Mouse (Mus musculus) embryonic facial prominence, embryonic 14.5 days (tissue): ENCODE measurements around the gene Lamtor2. TPM values are rescaled to one million over a fixed set of nuclear protein-coding genes. Genes with fewer than 3 reads are reported as not detected.

Experiments used
- ATAC-seq: fragments of 200-750 bp; cut with Nextera tagmentation; 2 replicates; pipeline ENCODE4 v1.8.0; 2017; ENCODE audit warnings: low read depth, moderate number of reproducible peaks, moderate TSS enrichment
- DNase-seq: peaks from one replicate; pipeline ENCODE4 v3.0.0-alpha.2; 2015; ENCODE audit warnings: low spot score
- H3K27ac ChIP-seq: fragments of 300-500 bp; sonication (generic); replicated peaks from 2 replicates; pipeline ENCODE4 v1.5.1; 2014; ENCODE audit warnings: low read depth, mild to moderate bottlenecking, low read length, moderate library complexity
- H3K27me3 ChIP-seq: fragments of 300-500 bp; sonication (generic); replicated peaks from 2 replicates; pipeline ENCODE4 v1.6.1; 2014; ENCODE audit warnings: low read length; ENCODE audit not compliant: control insufficient read depth, insufficient read depth
- H3K36me3 ChIP-seq: fragments of 300-500 bp; sonication (generic); 2 replicates; pipeline ENCODE4 v1.6.1; 2014; ENCODE audit warnings: low read length, mixed read lengths; ENCODE audit not compliant: control insufficient read depth, insufficient read depth
- H3K4me1 ChIP-seq: fragments of 300-500 bp; sonication (generic); 2 replicates; pipeline ENCODE4 v1.6.1; 2014; ENCODE audit warnings: antibody characterized with exemption, low read length; ENCODE audit not compliant: control insufficient read depth, insufficient read depth
- H3K4me2 ChIP-seq: fragments of 300-500 bp; sonication (generic); 2 replicates; pipeline ENCODE4 v1.6.1; 2014; ENCODE audit warnings: low read depth, mild to moderate bottlenecking, low read length, moderate library complexity, mixed read lengths
- H3K4me3 ChIP-seq: fragments of 300-500 bp; sonication (generic); 2 replicates; pipeline ENCODE4 v1.5.1; 2014; ENCODE audit warnings: low read depth, mild to moderate bottlenecking, low read length
- H3K9ac ChIP-seq: fragments of 300-500 bp; sonication (generic); 2 replicates; pipeline ENCODE4 v1.6.1; 2014; ENCODE audit warnings: low read depth, mild to moderate bottlenecking, low read length, moderate library complexity, mixed read lengths
- H3K9me3 ChIP-seq: fragments of 300-500 bp; sonication (generic); 2 replicates; pipeline ENCODE4 v1.6.1; 2016; ENCODE audit warnings: low read length; ENCODE audit not compliant: control insufficient read depth
- WGBS: fragments of 180-500 bp; shearing (Covaris S2); extraction: QIAGEN DNeasy Blood & Tissue Kit; methylation state at CpG from one replicate; pipeline ENCODE4 v1.1.7; 2014; 5-methylcytosine and 5-hydroxymethylcytosine counted together
- polyA plus RNA-seq: library from polyadenylated mRNA; unstranded; fragments of >200 nt; fragmentation: Nextera tagmentation; extraction: Ambion mirVana; gene quantifications from 2 replicates; pipeline ENCODE4 v1.2.1, GENCODE M21; 2014

The Lamtor2 gene
- polyA plus RNA-seq, 1 experiment from 2014 or later, result 107 TPM

GRCm38 (mm10) chr3:88518411-88518810, 34.5 kb downstream of the Lamtor2 start:
- Histone ChIP-seq H3K36me3 (peaks cover 9% of the 10 kb centered on the region), H3K4me1 (peaks cover 14% of the 10 kb centered on the region), H3K27me3 (no peaks in the 10 kb centered on the region), H3K4me2 (no peak overlapping the region), H3K27ac (no peak overlapping the region), H3K4me3 (no peak overlapping the region), H3K9me3 (no peaks in the 10 kb centered on the region), H3K9ac (no peak overlapping the region)
- ATAC-seq (no peak), DNase-seq (no peak)
- WGBS, result 88% methylated on average over 4 of the region's 4 CpGs

- DNase-seq, result no peak
- H3K4me2 ChIP-seq, result no peak overlapping the region
- H3K9me3 ChIP-seq, result no peaks in the 10 kb centered on the region
- no peak for ATAC-seq
- 0 out of 2 replicates have a peak overlapping the region, but pooled peaks have one; percentile 25 for H3K27ac ChIP-seq
- 76% methylated on average over 2 of the region's 2 CpGs for WGBS
- no peaks in the 10 kb centered on the region for H3K27me3 ChIP-seq
- no peak overlapping the region for H3K4me3 ChIP-seq
- H3K9ac ChIP-seq, result no peak overlapping the region
- peaks cover 34% of the 10 kb centered on the region for H3K4me1 ChIP-seq
- no peaks in the 10 kb centered on the region for H3K36me3 ChIP-seq
Observed at GRCm38 (mm10) chr3:88516407-88516806, 36.5 kb downstream of the Lamtor2 start.

- Histone ChIP-seq H3K9ac (no peak overlapping the region), H3K27ac (no peak overlapping the region), H3K27me3 (no peaks in the 10 kb centered on the region), H3K9me3 (no peaks in the 10 kb centered on the region), H3K4me1 (peaks cover 45% of the 10 kb centered on the region), H3K4me3 (no peak overlapping the region), H3K36me3 (no peaks in the 10 kb centered on the region), H3K4me2 (no peak overlapping the region)
- ATAC-seq, result no peak
- WGBS, result 100% methylated on average over 2 of the region's 2 CpGs
- no peak for DNase-seq
Observed at GRCm38 (mm10) chr3:88515095-88515386, 37.8 kb downstream of the Lamtor2 start.

GRCm38 (mm10) chr3:88514231-88515094, 38.4 kb downstream of the Lamtor2 start:
- Histone ChIP-seq H3K27me3 (no peaks in the 10 kb centered on the region), H3K36me3 (no peaks in the 10 kb centered on the region), H3K9ac (no peak overlapping the region), H3K27ac (peak overlapping the region; percentile 86), H3K4me3 (no peak overlapping the region), H3K4me2 (no peak overlapping the region), H3K4me1 (peaks cover 48% of the 10 kb centered on the region), H3K9me3 (no peaks in the 10 kb centered on the region)
- ATAC-seq (no peak), DNase-seq (no peak)
- WGBS, result 70% methylated on average over 10 of the region's 10 CpGs

GRCm38 (mm10) chr3:88513546-88514115, 39.2 kb downstream of the Lamtor2 start:
- Histone ChIP-seq H3K4me2 (peak overlapping the region; percentile 15; the same call in 1 of the 2 replicates), H3K27me3 (no peaks in the 10 kb centered on the region), H3K9me3 (no peaks in the 10 kb centered on the region), H3K27ac (peak overlapping the region; percentile 86), H3K4me1 (peaks cover 52% of the 10 kb centered on the region), H3K36me3 (no peaks in the 10 kb centered on the region), H3K4me3 (no peak overlapping the region), H3K9ac (peak overlapping the region; percentile 26; the same call in 1 of the 2 replicates)
- no peak for ATAC-seq
- DNase-seq, result no peak
- WGBS, result 63% methylated on average over 7 of the region's 7 CpGs

- no peaks in the 10 kb centered on the region for H3K27me3 ChIP-seq
- H3K27ac ChIP-seq, result peak overlapping the region; percentile 86
- peak overlapping the region; percentile 26; the same call in 1 of the 2 replicates for H3K9ac ChIP-seq
- H3K4me1 ChIP-seq, result peaks cover 52% of the 10 kb centered on the region
- ATAC-seq (peak; percentile 16; the same call in 1 of the 2 replicates), DNase-seq (peak; percentile 88)
- peak overlapping the region; percentile 31 for H3K4me2 ChIP-seq
- H3K4me3 ChIP-seq, result no peak overlapping the region
- no peaks in the 10 kb centered on the region for H3K9me3 ChIP-seq
- H3K36me3 ChIP-seq, result no peaks in the 10 kb centered on the region
- WGBS, result 27% methylated on average over 9 of the region's 15 CpGs
Observed at GRCm38 (mm10) chr3:88512896-88513545, 39.9 kb downstream of the Lamtor2 start.

GRCm38 (mm10) chr3:88512141-88512895, 40.6 kb downstream of the Lamtor2 start:
- no peaks in the 10 kb centered on the region for H3K9me3 ChIP-seq
- no peak for ATAC-seq
- no peaks in the 10 kb centered on the region for H3K27me3 ChIP-seq
- DNase-seq, result peak; percentile 62
- peaks cover 52% of the 10 kb centered on the region for H3K4me1 ChIP-seq
- no peak overlapping the region for H3K4me3 ChIP-seq
- 0 out of 2 replicates have a peak overlapping the region, but pooled peaks have one; percentile 26 for H3K9ac ChIP-seq
- H3K27ac ChIP-seq, result peak overlapping the region; percentile 86
- WGBS, result 32% methylated on average over 6 of the region's 6 CpGs
- no peaks in the 10 kb centered on the region for H3K36me3 ChIP-seq
- H3K4me2 ChIP-seq, result peak overlapping the region; percentile 31

- no peaks in the 10 kb centered on the region for H3K27me3 ChIP-seq
- H3K4me1 ChIP-seq, result peaks cover 52% of the 10 kb centered on the region
- DNase-seq (no peak), ATAC-seq (no peak)
- H3K9ac ChIP-seq, result peak overlapping the region; percentile 6; the same call in 1 of the 2 replicates
- no peaks in the 10 kb centered on the region for H3K9me3 ChIP-seq
- peak overlapping the region; percentile 86 for H3K27ac ChIP-seq
- H3K4me3 ChIP-seq, result no peak overlapping the region
- no peaks in the 10 kb centered on the region for H3K36me3 ChIP-seq
- WGBS, result 70% methylated on average over 4 of the region's 4 CpGs
- H3K4me2 ChIP-seq, result peak overlapping the region; percentile 31; the same call in 1 of the 2 replicates
Observed at GRCm38 (mm10) chr3:88511559-88511958, 41.3 kb downstream of the Lamtor2 start.
